Mouse (Mus musculus): ENCODE measurements around the gene Dusp8.

Gene Dusp8

DNA sequence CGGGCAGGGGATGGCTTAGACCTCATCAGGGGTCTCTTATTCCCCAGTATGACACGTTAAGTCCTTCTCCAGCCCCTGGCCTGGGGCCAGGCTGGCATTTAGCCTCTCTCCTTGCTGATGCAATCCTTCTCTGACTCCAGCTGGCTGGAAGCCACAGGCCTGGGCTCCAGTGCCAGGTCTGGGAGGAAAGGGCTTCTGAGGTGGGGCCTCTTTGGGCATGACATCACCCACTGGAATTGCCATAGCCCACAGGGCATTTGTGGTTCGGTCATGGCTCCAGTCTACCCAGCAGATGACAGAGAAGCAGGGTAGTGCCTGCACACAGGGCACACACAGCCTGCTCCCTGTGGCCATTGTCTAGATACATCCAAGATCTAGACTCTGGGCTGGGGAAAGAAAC, 10.8 kb downstream of the Dusp8 start:
- DNase-seq, result peak; percentile 89 to 94

DNA sequence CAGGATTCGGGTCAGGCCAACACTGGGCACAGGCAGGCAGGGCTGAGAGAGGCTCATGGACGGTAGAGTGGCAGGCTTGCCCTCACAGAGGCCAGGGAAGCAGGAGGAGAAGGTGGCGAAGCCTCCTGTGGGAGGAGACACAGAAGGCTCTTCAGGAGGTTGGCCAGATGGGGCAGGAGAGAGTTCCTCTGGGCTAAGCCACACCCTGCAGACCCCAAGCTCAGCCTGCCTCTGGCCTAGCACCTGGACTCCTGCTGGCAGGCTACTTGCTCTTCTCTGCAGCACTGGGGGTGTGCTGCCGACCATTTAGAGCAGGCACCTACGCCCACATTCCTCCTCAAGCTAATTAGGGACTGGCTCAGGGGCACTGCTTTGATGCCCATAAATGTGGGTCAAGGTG, 11.2 kb downstream of the Dusp8 start:
- DNase-seq, result peak; percentile 30 to 50

DNA sequence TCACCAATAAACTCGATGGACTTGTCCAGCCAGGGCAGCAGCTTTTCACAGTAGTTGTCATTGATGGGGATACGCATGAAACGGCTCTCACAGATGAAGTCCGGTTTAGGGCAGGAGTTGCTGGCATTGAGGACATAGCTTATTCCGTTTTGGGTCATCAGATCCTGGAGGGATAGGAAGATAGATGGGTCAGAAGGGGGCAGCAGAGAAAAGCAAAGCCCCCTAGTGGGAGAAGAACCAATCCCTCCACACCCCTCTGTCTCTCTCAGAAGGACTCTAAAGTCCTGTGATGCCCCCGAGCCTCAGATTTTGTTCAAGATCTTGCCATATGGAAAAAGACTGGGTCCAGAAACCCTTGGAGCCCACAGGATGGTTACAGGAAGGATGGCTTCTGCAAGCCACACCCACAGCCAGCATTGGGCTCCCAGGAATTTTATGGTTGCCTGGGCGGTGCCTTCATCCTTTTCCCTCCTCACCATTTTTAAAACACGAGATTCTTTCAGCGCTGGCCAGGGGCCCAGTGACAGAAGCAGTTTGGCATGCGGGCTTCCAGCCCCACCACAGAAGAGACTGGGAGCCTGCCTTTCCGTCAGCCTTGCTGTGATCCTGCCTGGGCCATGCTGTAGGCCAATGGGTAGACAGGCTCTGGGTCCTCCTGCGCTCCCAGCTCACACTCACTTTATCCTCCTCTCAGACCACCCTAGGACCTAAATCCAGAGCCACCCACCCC, 11.9 kb downstream of the Dusp8 start:
- peak; percentile 83 to 87 for DNase-seq

DNA sequence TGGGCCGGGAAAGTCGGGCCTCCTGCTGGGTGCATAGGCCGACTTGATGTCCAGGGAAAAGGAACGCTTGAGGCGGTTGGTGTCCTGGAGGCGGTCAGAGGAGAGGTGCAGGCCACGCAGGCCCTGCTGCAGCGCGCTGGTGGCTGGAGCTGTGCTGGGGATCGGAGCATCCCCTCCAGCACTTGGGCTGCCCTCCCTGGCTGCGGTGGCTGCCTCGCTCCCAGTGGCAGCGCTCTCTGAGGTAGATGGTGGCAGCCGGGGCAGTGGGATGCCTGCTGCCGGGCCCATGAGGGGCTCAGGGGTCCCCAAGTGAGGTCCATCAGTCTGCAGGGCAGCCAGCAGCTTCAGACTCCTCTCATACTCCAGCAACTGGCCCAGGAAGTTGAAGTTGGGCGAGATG, 13.0 kb downstream of the Dusp8 start:
- no peak for DNase-seq

DNA sequence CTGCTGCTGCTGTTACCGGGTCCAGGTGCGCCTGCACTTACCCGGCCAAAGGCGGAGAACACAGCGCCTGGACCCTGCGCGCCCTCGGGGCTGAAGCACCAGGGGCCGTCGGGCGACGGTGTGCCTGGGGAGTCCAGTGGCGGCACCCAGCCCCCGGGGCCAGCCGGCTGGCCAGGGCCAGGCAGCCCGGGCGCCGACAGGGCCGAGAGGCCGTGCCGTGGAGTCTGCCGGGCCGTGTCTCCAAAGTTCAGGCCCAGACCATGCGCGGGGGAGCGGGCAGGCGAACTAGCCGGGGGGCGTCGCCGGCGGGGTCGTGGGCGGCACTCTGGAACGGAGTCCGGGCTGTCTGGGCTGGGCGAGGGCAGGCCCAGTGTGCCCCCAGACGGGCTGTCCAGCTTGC, 13.5 kb downstream of the Dusp8 start:
- no peak for DNase-seq

DNA sequence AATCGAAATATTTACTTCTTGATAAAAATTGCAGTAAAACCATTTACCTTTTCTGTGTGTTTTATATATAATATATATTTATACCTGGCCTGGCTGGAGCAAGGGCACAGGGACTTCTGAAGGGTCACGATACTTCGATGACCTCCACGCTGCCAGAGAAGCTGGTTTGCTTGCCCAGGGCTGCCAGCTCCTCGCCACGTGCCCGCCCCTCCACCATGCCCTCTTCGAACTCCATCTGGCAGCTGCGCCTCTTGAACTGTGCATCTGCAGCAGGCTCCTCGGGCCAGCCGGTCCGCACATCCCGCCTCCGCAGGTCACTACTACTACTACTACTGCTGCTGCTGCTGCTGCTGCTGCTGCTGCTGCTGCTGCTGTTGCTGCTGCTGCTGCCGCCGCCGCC, 13.9 kb downstream of the Dusp8 start:
- DNase-seq, result no peak

DNA sequence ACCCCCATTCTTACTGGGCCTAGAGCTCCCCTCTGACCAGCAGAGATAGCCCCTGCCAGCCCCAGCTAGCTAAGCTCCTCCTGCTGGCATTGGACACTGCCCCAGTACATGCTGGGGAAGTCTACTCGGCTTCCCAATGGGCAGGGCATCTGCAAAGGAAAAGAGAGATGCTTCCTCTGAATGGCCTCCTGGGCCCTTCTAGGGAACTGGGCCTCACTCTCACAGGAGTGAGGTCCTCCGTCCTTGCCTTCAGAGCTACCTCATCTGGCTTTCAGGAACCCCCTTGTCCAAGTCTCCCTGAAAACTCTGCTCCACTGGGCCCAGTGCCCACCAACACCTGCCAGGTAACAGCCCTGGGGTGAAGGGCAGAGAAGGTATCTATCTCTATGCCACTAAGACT, 14.8 kb downstream of the Dusp8 start:
- no peak for DNase-seq

DNA sequence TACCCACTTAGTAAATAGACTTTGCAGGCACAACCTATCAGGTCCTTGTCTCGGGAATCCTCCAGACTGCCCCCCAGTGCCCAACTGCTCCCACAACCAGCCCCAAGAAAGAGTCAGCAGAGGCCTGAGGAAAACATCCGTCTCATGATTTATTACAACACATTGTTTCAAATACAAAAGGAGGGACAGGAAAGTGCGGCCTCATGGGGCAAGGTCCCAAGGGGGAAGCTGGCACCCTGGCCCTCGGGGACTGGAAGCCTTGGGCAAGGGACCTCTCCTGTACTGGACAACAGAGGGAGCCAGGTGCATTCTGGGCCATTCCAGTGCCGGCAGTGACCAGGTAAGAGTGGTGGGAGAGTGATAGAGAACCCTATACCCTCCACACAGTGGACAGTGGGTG, 16.3 kb downstream of the Dusp8 start:
- DNase-seq, result peak; percentile 24 to 52

DNA sequence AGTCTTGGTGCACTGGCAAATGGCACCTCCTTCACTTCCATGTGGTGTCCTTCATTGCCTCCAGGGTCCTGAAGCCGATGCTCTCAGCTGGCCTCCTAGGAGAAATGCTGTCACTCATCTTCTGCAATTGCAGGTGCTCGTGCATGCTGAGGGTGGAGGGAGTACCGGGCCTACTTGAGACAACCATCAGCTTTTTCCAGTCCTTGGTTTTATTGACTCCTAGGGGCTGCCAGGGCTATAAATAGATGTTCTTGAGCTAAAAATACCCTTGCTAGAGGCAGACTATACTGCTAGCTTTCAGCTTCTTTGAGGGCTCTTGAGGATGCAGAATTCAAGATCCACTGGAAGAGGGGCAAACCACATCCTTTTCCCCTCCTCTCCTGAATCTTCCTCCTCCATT, 18.5 kb downstream of the Dusp8 start:
- DNase-seq, result no peak

DNA sequence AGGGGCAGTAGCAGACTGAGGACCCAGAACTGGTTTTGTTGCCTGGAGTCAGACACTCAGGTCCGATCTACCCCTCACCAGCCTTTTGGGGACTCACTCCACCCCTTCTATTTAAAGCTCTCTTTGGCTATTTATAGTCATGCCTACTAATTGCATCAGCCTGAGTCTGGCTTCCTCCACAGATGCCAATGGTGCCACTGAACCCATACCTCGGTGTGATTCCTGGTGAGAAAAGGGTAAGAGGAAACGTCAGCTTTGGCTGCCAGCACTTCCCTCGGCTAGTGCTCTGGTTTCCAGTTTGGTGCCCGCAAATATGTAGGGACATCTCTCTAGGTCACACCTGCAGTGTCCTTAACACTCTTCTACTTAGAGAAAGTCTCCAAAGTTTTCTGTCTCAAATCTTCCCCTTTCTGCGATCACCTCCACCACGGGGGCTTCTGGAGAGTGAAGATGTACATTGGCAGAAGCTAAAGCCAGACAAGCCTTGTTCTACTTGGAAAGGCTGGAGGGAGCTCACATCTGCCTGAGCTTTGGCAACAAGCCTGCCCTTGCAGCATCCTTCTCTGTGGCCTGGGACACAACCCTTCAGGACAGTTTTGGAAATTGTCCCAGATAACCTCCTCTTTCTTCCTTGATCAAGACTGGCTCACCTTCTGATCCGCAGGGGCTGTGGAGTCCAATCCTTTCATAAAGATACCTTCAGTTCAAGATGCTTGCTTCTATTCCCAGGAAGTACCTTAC, 21.3 kb downstream of the Dusp8 start:
- no peak for DNase-seq

DNA sequence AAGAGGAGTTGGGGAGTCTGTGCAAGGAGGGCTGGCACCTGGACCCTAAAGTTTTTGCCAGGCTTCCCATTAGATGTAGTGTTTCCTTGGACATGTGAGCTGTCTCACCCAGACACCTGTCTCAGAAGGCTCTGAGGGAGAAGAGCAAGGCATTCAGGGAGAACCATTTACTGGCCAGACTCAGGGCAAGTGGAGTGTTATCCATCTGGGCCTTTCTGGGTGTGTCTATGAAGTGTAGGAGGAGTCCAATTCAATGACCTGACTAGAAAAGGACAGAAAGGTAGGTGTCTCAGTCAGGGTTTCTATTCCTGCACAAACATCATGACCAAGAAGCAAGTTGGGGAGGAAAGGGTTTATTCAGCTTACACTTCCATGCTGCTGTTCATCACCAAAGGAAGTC, 23.9 kb downstream of the Dusp8 start:
- no peak for DNase-seq

DNA sequence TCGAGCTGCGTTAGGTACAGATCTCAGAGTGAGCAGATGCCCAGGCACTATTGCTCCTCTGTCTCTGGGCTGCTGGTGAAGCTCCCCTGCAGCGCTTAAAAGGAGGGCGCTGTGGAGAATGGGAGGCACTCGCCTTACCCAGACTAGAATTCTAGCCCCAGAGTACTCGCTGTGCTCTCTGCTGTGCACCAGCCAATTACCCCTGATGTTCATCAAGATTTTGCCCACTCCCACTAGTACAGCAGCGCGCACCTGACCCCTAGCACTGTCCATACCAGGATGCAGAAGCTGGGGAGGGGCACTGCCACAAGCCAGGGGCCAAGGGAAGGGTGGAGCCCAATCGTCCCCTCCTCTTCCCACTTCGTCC, 24.4 kb downstream of the Dusp8 start:
- no peak for DNase-seq

DNA sequence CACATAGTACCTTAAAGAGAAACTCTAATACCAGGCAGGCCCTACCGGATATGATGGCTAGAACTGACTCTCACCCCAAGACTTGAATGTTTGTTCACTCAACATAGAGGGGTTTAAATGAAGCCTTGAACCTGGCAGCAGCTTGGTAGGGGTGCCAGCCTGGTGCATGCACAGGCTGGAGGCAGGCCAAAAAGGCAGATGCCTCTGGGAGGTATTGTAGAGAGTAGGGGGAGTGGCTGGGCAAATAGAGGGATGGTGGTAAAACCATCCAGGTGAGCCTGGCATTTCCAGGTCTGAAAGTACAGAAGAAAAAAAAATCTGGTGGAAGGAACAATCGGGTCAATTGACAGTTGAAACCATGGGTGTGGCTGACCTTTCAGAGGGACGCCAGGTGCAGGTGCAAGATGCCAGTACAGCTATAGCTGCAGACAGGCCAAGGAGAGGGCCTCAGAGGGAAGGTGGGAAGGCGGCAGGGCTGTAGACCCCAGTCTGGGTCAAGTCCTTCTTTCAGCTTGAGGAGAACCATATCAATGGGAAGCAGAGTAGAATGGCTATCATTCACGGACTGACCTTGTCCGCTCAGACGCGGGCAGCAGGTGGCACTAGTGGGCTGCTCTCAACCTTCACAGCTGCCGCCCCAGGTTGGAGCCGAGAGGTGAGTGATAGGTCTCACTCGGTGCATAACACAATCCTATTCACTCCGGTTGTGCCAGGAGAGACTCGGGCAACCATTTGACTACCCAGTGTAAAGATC, 25.0 kb downstream of the Dusp8 start:
- peak; percentile 71 to 80 for DNase-seq

DNA sequence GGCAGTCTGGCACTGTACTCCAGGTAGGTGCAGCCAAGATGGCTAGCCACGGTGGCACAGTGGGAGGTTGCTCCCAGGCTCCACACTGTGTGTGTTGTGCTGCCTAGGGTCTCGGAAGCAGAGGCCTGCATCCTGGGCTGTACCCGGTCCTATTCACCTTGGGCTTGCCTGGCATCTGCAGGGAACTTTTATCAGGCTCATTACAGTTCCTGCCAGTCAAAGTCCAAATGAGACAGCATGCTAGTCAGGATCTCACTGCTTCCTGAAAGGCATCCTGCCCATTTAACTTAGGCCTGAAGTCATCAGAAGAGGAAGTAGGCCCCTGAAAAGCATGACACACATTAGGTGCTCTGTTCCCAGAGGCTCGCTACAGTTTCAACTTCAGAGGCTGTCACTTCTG, 27.2 kb downstream of the Dusp8 start:
- DNase-seq, result no peak

DNA sequence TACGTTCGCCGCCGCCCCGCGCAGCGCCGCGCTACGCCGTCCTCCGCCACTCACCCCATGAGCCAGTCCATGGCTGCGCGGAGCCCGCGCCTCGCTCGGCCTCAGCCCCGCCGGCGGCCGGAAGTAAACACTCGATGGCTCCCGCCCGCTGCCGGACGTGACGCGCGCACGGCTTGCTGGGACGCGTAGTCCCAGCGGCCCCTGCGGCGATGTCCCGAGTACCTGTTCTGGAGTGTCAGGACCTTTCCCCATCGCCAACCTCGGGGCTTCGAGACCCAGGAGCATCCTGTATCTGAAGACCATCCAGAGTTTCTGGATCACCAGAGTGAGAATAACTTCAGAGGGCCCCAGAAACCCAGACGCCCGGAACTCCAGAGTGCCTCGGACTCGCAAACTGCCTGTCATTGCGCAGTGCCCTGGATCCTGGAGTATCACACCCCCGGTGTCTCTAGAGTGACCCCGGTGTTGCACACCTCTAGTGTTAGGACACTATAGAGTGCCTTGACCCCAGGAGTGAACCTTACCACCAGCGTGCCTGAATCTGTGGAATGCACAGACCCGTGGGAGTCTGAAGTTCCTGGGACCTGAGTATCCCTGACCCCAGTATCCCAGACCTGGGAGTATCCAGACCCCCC, 34.6 kb downstream of the Dusp8 start, which contains the start of gene Mob2:
Gene Mob2 (minus strand): TSS at position 135 of the 635 bp plus-strand sequence.
- DNase-seq, result peak; percentile 91 to 92

DNA sequence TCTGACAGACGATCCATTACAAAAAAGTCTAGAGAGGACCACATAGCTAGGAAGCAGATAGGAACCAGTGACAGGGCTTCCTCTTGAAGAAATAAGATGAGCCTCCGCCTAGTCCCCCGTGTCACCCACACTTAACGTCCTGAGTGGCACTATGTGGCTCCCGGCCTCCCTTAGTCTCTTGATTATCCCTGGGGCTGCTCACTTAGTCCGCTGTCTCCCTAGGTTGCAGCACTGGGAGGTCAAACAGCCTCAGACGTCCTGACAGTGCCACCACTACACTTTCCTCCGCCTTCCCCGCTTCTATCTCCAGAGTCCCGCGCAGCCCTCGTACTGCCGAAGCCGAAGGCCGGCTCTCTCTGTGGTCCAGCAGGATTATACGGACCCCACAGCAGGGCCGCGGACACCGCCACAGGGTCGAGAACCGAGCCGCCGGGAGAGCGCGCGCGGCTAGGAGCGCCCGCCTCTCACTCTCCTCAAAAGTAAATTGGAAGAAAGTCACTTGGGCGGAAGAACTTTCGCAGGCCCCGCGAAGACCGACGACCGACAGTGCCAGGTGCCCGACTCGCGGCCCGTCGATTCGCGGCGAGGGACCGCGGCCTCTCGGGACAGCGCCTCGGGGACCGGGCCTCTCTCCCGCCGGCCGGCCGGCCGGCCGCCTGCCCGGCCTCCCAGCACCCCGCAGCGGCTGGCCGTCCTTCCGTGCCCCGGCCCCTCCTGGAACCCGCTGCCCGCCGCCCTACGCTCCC, 35.3 kb downstream of the Dusp8 start:
- DNase-seq, result no peak

DNA sequence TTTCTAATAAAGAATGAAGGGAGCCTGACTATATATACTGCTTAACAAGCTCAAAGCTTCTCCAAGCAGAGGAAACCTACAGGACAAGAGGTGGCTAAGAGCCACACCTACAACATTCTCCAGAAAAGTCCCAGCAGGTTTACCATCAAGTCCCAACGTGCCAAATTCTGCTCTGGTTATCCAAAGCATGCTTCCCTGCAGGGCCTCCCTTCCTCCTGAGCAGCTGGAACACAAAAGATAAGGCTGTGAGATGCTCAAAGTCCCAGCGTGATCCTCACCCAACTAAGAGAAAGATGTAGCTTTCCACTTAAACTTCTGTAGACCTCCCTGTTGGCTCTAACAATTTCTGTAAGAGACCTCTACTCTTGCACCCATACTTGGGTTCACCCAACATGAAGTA, 36.6 kb downstream of the Dusp8 start:
- no peak for DNase-seq

DNA sequence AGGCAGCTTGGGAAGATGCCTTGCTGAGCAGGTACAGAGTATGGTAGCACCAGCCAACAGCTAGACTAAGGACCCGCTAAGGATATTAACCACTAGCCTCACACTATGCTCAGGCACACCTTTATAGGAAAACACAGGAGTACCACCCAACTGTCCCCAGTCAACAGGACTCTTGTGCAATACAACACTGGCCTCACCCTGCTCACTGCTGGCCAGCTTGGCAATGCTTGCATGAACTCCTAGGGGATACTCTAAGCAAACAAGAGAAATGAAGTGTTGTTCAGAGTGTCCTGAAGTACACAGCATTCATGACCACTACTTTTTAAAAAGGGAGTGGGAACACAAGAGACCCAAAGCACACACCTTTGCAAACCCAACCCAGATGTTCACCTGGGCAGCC, 38.5 kb downstream of the Dusp8 start:
- peak in 1 of 2 experiments; percentile 34 for DNase-seq

DNA sequence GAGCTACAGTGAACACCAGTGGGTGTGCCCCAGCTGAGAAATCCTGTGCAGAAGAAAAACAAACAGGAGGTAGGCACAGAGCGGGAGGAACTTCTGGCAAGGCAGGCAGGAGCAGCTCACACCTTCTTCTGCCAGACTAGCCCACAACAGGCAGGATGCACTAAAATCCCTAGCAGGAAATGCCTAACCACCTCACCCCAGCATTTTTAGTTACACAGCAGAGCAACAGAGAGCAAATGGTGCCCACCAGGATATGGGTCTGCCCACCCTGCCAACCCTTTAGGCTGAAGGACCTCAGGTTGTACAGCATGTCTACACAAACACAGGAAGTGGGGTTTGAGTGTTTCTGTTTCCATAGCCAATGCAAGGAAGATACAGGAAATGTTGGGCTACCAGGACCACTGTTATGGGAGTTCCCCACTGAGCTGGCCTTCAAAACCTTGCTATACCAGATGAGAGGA, 39.0 kb downstream of the Dusp8 start:
- peak; percentile 46 to 62 for DNase-seq

DNA sequence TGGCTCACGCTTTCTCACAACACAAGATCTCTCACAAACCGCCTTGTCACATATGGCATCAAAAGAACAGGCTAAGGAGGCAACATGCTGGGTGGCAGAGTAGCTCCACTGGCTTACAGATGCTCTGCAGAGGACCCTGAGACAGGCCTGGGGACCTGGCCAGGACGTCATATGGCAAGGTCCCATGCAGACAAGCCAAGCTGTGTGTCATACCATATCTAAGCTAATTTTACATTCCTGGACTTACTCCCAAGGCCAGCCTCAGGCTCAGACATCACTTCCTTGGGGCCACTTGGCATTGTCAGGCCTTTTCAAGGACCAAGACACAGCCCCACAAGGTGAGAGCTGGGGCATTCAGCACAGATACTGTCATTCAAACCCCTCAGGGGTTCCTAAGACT, 40.2 kb downstream of the Dusp8 start:
- no peak for DNase-seq

DNA sequence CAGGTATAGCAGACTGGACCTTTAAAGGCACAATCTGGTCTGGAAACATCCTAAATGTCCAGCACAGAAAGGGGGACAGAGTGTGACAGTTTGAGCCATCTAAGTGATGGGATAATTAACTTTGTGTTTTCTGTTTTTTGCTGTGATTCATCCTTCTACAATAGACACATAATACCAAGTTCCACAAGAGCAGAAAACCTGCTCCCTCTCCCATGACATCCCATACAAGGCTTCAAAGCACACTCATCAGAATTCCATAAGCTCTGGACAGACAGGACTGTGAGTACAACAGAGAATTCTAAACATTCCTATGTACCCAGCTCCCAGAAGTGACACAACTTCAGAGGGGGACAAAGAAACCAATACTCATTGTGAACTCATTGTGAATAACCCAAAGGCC, 45.1 kb downstream of the Dusp8 start:
- DNase-seq, result no peak

DNA sequence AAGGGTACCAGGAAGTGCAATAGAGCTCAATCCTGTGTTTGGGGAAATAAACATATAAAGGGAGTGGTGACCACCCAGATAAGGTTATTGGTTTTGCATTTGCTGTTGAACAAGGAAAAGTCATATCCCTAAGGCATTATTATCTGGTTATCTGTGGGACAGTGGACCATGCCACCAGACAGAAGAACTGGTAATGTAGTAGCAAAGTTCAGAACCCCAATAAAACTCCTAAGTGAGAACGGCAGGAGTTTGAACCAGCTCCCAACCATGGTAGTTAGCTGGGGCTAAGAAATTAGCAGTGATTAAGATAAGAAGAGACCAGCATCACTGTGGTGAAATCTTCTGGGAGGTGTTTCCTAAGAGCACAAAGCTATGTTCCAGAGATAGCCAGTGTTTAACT, 49.7 kb downstream of the Dusp8 start:
- no peak for DNase-seq

All from lung, adult 18-20 months (tissue).